Mouse (Mus musculus): ENCODE measurements at regions not wholly inside any gene's neighbourhood (a gene's known extent, or its start where the extent isn't known, plus 50 kb on each side); places are given as distances from the start of the nearest gene placed in this dataset.

DNA sequence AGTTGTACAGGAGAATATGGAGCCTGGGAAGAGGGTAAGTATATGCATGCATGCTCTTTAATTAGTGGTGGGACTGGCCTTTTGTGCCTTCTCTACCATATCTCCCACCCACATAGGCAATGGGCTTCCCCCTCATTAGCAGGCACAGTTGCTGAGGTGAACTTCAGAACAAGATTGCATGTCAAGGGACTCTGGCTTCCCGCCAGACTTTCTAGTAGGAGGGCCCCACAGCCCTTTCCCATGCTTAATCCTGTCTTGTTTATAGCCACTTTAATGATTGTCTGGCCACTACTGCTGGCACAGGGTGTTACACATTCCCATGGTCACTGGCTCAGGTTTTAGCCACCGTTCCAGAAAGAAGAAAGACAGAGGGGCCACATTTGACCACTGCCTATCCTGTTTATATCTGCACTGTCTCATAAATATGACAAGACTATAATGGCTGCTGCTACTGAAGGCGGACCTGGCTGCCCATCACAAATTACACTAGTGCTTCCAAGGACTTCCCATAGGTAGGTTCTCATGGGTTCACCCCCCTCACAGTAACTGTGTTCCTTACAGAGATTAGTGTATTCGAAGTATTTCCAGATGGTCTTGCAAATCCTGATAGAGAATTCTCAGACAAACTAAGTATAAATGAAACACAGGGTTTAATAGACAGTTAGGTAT, 362.6 kb downstream of the Fat4 start:
- no peak for TF ChIP-seq USF1 (IDR thresholded peaks at IDR 0.05; ENCODE audit: low read depth)
- no peak for TF ChIP-seq POLR2A (IDR thresholded peaks at IDR 0.05; ENCODE audit: insufficient read length, low read depth)

Data from myocyte (in vitro differentiated cells).